Mouse (Mus musculus): Measurements from ENCODE around the gene Ptprcap.
"Not testable (repeated sequence)": the region's sequence is repeated elsewhere in the genome, so short reads cannot be mapped to it uniquely, and the experiment has no call there.

Ptprcap gene

DNA sequence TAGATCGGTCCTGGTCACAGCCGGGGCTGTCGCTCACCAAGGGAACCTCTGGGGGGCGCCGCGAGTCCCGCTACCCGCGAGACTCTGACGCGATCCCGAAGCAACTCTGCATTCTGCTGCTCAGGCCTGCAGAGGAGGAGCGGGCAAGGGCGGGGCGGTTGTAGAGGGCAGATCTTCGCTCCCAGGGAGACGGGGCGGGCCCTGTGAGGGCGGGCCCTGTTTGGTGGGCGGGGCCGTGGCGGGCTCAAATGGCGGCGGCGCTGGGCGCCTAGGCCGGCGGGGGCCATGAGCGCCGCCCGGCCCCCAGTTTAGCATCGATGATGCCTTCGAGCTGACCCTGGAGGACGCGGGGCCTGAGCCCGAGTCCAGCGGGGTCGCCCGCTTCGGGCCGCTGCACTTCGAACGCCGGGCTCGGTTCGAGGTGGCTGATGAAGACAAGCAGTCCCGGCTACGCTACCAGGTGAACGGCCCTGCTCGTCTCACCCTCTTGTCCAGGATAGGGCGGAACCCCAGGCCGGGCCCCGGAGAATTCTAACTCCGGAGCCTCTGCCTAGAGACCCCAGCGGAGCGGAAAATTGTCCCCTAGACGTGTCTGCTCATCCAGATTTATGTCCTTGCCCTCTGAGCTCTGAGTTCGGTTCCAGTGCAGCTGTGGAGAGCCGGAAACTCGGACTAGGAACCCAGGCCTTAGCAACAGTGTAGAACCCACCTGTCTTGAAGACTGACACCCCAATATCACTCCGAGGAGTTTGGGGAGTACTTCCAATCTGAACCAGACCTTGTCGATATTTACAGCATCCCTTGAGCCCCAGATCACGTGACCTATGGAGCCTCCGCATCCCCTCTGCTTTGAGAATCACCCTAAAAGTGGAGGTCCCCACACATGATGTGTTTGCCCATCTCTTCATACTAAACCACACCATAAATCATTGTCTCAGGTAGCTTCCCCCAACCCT lies 27.4 kb upstream of the Ptprcap start, which contains the start of gene Aip:
Gene Aip (minus strand): TSS at position 118 of the 956 bp plus-strand sequence.
- DNase-seq = peak; percentile 98 to 99

DNA sequence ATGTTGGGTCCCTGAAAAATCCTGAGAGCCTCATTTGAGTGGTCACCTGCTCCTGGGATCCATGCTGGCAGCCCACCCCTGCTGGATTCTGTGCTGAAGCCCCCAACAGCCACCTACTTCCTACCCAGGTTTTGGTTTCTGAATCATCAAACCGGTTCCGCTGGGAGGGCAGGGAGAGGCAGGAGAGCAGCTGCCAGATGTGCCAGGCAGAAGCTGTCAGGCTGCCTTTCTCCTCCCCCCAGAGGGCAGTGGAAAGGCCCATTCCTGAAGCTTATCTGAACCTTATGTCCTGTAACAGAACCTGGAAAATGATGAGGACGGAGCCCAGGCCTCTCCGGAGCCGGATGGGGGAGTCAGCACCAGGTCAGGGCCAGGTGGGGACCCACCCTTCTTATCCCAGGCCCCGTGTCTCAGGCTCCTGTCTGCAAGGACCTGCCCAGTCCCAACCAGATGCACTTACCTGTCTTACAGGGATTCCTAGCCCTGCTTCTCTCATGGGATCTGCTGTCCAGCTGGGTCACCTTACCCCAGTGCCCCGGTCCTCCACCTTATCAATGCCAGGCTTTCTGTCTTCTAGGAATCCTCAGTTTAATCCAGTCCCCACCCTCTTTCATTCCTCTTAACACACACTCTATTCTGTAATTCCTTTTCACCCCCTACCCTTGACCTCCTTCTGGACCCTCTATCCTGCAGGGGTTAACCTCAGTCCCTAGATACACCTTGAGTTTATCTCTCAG lies 26.5 kb upstream of the Ptprcap start:
- peak; percentile 36 to 45 for DNase-seq

DNA sequence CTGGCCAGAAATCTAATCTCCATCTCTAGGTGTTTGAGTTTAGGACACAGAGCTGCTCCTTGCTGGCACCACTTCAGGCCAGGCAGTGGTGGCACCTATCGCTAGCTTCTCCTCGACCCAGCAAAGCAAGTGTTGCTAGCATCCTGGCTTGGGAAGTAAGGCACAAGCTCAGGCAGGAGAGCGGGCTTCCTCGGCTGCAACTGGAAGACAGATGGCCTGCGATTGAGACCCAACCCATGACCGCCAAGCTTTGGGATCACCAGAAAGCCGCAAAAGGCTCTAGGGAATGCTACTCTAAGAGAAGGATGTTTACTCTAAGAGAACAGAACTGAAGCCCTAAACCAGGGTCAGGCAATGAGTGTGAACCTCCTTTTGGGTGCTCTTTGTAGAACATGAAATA lies 23.9 kb upstream of the Ptprcap start:
- DNase-seq = peak in 1 of 2 experiments; percentile 22

DNA sequence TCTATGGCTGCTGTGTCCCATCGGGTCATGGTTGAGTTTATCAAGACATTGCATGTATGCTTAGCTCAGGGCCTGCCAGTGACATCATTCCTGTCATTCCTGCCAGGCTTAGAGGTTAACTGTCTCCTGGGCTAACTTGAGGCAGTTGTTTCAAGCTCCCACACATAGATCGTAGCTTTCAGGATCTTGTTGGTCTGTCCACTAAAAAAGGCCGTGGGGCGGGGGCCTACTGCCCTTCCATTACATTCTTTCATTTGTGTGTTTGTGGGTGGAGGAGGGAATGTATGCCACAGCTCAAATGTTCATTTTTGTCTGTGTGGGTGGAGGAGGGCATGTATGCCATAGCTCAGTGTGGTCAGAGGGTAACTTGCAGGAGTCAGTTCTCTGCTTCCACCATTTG lies 23.3 kb upstream of the Ptprcap start:
- DNase-seq = no peak

DNA sequence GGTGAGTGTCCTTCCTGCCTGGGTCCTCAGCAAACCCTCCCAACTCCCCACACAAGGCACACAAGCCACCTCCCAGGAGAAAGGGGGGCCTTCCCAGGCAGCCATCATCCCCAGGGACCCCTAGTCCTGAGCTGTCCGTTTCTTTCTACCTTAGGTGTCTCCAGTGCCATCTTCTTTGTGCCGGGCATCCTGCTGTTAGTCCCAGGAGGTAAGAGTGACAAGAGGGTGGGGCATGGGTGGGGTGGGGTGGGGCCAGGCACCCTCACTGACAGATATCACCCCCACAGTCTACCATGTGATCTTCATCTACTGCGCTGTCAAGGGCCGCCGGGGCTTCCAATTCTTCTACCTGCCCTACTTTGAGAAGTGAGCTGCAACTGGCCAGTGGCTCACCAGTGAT lies 22.3 kb upstream of the Ptprcap start:
- DNase-seq = no peak

DNA sequence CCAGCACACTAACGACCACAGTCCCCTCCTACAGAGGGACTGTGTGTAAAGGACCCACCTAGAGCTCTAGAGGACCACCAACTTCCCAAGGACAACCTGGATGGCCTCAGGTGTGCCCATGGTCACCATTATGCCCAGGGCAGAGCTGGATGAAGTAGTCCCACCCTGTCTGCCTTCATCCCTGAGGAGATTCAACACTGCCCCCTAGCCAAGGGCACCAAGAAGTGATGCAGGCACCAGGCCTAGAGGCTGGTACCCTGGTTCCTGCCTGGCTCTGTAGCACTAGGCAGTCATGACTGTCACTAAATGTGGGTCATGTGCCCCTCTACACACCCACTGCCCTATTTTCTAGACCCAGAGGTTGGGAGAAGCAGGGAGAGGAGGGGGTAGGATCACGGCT lies 21.6 kb upstream of the Ptprcap start:
- DNase-seq = peak in 1 of 2 experiments; percentile 21

DNA sequence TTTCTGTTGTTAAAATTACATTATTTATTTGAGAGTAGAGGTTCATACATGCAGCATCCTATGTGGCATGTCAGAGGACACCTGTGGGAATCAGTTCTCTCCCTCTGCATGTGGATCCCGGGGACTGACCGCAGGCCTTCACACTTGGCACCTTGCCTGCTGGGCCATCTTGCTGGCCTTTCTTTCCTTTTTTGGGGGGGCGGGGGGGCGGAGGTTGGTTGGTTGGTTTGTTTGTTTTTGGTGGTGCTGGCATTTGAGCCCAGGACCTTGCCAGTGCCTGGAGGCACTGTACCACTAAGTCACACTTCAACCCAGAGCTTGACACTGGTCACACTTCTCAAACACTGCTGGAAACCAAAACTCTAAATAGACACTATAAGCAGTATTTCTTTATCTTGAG lies 19.1 kb upstream of the Ptprcap start:
- peak in 1 of 2 experiments; percentile 27 for DNase-seq

DNA sequence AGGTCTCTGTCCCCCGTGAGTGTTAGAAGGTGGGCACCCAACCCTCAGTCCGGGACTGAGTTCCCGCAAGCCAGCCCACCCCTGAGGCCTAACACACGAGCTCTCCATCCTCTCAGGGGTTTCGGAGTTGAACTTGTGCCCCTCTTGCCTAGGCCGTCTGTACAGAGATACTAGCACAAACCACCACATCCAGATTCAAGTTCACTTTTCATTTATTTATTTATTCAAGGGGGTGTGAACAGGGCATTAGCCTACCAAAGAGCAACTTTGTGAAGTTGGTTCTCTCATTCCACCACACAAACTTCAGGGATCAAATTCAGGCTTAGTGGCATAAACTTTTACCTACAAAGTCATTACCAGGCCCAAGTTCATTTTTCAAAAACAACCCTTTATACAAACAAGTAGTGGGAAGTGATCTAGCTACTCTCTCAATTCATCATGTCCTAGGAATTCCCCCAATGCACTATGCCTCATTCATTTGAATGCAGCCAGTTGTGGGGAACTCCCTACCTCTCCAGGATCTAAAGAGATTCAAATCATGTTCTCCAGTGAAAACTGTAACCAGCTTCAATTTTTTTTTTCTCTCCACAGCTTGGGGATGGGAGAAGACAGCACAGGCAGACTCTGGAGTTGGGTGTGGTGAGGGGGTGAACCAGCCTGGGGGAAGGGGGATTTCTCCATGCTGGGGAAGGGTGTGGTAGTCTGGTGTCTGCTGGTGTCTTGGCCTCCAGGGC lies 18.0 kb upstream of the Ptprcap start:
- not testable (repeated sequence) for DNase-seq

DNA sequence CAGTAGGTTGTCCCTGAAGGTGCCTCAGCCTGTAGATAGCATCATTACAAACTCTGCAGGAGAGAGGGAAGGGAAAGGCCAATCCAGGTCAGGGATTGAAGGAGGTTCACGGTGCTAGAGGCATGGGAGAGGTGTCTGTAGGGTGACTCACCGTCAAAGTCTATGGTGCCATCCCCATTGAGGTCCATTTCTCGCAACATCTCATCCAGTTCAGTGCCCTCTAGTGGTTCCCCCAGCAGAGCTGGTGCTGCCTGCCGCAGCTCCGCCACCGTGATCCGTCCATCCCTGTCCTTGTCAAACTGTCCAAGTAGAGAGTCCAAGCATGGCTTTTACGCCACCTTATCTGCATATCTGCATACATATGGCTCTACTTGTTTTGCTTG lies 17.4 kb upstream of the Ptprcap start:
- peak in 1 of 2 experiments; percentile 29 for DNase-seq

DNA sequence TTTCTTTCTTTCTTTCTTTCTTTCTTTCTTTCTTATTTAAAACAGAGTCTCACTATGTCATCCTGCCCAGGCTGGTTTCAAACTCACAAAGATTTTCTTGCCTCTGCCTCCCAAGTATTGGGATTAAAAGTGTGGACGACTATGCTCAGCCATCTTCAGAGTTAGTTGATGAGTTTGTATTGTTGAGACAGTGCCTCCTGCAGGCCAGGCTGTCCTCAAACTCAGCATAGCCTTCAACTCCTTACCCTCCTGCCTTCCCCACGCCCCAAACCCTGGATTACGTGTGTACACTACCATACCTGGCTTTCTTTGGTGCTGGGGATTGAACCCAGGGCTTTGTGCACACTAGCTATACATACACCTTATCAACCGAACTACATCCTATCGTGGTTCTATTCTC lies 16.9 kb upstream of the Ptprcap start:
- DNase-seq = no peak

DNA sequence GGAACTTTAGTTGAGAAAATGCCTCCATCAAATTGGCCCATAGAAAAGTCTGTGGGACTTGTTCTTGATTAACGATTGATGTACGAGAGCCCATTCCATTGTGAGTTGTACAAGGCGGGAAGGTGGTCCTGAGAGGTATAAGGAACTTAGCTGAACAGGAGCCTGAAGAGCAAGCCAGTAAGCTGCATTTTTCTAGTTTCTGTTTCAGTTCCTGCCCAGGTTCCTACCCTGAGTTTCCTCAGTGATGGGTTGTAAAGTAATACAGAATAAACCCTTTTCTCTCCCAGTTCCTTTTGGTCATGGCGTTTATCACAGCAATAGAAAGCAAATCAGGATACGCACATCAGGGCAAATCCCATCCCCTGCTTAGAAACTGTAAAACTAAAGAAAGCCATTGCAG lies 15.5 kb upstream of the Ptprcap start:
- DNase-seq = no peak

DNA sequence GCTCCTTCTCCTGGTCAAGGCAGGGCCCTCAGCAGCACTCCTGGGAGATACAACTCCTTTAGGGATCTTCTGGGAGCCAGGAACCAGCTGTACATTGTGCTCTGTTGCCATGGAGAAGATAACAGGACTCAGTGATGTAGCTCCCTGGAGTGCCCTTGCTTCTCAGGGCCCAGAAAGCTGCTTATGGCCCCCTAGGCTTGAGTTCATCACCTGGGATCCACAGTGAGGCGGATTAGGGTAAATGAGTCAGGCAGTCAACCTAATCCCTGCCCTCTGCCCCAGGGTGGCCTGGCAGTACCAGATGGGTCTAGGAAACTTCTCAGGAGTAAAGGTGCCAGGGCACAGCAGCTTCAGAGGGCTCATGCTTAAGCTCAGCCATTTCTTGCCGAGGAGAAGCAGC lies 14.0 kb upstream of the Ptprcap start, which contains the start of gene Gpr152:
Gene Gpr152 (plus strand): TSS at position 342 of the 400 bp plus-strand sequence.
- DNase-seq = no peak

DNA sequence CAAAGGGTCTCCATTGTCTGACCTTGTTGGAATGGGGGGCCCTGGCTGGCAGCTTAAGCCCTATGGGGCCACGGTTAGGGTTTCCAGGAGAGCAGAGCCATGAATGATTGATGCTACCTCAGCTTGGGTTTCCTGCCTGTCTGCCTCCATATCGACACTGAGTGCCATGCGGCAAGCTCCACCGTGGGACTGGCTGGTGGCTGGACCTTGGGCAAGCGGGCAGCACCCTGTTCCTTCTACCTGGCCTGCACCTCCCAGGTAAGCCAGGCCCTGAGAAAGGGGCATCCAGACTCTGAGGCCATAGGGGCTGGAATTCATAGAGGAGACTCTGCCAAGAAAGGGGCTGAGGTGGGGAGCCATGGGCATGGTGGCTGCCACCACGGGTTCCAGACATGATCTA lies 13.3 kb upstream of the Ptprcap start:
- DNase-seq = no peak

DNA sequence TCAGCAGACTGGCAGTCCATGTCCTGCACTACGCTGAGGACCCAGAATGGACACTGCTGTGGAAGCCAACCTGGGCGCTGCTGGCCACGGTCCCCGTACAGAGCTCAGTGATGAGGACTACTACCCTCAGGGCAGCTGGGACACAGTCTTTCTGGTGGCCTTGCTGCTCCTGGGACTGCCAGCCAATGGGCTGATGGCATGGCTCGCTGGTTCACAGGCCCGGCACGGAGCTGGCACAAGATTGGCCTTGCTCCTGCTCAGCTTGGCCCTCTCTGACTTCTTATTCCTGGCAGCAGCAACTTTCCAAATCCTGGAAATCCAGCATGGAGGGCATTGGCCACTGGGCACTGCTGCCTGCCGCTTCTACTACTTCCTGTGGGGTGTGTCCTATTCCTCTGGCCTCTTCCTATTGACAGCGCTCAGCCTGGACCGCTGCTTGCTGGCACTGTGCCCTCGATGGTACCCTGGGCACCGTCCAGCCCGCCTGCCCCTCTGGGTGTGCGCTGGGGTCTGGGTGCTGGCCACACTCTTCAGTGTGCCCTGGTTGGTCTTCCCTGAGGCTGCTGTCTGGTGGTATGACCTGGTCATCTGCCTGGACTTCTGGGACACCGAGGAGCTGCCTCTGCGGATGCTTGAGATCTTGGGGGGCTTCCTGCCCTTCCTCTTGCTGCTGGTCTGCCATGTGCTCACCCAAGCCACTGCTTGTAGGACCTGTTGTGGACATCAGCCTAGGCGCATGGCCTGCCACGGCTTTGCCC lies 10.8 kb upstream of the Ptprcap start:
- peak in 1 of 2 experiments; percentile 41 for DNase-seq

DNA sequence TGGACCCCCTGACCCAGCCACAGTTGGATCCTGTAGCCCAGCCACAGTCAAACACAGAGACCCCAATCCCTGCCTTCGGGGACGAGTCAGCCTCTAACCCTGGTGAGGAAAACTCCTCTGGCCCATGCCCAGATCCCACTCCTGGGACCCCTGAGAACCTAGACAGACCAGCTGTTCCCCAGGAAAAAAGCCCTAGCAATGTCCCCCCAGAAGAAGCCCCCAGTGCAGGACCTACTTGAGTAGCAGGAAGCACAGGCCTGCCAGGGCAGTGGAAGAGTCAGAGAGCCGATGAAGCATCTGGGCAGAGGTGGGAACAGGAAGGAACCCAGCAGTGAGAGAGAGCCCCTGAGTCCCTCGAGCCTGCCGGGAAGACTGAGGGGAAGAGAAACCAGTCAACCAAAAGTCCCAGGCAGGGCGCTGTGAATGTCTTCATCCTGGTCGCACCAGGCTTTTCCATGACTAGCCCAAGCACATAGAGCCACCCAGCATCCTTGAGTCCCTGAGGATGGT lies 9.6 kb upstream of the Ptprcap start, which contains the start of gene Cabp4:
Gene Cabp4 (minus strand): TSS at position 275 of the 510 bp plus-strand sequence.
- no peak for DNase-seq

DNA sequence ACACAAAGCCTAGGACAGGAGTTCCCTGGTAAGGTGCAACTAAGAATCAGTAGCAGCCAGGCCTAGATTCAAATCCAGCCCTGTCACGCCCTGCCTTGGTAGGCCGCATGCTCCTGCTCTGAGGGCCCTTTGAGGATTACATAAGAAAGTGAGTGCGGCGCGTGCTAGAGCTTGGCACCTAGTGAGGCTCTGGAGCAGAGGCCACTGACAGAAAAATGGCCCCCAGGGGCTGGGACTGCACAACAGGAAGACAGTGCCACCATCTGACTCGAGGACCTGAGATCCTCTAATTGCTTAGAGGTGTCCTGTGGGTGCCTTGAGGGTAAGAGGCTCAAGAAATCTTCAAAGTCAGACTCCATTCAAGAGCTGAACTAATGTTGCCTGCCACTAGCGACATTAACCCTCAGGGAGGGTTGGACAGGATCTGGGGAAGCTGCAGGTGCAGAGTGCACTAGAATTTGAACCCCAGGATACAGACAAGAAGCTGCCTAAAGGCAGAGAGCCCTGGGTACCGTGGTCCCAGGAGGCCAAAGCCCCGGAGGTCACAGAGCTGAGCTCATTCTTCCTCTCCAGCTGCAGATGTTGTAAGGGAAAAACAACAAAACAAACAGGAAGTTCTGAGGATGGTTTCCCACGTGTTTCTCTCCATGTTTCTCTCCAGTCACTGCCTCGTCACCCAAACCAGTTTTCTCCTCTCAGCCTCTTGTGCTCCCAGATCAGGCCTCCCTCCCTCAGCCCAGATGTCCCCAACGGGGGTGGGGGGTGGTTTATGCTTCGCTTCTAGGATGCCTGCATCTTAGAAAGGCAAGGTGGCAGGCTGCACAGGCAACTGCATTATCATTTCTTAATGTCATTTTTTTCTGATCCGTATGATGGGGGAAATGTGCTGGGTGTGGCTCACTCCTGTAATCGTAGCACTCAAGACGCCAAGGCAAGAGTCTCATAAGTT lies 8.6 kb upstream of the Ptprcap start:
- DNase-seq = no peak

DNA sequence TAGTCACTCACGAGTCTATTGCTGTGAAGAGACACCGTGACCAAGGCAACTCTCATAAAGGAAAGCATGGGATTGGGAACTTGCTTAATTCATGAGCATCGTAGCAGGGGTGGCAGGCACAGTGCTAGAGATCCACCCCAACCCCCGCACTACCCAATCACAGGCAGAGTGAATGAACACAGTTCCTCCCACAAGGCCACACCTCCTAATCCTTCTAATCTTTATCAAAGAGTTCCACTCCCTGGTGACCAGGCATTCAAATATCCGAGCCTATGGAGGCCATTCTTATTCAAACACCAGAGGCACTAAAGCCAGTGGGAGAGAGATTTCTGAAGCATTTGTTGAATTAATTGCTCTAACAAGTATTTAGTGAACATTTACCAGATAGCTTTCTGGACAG lies 7.5 kb upstream of the Ptprcap start:
- no peak for DNase-seq

DNA sequence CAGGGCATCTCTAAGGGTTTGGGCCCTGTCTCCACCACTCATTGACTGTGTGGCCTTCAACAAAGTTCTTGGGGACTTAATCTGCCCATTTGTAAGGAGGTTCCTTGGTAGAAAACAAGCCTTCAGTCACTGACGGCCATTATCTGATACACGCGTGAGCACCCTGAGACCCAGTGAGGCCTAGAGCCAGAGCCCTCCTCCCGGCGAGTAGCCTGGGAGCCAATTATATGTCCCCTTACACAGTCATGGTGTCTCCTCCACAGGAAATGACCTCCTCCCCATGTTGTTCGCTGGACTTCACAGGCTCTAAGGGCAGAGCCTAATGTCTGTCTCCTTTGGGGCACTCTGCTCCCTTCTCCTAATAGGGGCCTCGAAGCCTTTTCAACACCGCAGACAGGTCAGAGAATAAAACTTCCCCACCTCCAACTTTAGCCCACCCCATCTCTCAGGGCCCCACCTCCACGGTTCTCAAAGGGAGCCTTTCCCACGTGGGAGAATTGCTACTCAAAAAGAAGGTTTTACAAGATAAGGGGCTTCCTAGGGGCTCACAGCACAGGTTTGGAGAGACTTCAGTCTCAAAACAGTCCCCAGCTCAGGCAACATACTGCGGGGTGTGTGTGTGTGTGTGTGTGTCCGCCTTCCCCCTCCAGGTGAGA lies 6.9 kb upstream of the Ptprcap start:
- DNase-seq = peak in 1 of 2 experiments; percentile 17

DNA sequence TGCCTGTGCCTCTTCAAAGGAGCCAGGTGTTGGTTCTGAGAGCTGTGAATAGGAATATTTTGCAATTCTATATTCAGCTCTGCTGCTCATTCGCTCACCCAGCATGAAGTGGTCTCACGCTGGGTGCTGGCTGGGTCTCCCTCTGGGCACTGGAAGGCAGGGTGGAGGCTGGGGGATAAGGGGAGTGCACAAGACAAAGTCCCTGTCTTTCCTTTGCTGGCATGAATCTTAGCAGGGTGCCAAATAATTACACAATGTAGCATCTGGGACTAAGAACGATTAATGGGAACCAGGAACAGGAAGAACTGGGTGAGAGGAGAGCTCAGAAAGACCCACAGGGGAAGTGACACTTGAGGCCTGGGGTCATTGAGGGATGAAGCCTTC lies 6.4 kb upstream of the Ptprcap start:
- peak in 1 of 2 experiments; percentile 32 for DNase-seq
